Mouse (Mus musculus) brain, embryonic 14.5 days (tissue): ENCODE data around the gene D8Ertd738e.
"Not testable (repeated sequence)": the region's sequence is repeated elsewhere in the genome, so short reads cannot be mapped to it uniquely, and the experiment has no call there.

Experiments used
- CTCF ChIP-seq: fragments of 200-500 bp; IDR thresholded peaks from 2 replicates; pipeline ENCODE4 v1.5.1; 2012; ENCODE audit warnings: inconsistent platforms, mild to moderate bottlenecking, moderate library complexity, borderline replicate concordance; ENCODE audit not compliant: insufficient read depth, insufficient read length; ENCODE audit errors: extremely low read depth
- POLR2A ChIP-seq: fragments of 200-500 bp; IDR thresholded peaks from 2 replicates; pipeline ENCODE4 v1.6.1; 2012; ENCODE audit warnings: mild to moderate bottlenecking, inconsistent platforms, borderline replicate concordance; ENCODE audit not compliant: poor library complexity, insufficient read depth, insufficient read length, severe bottlenecking; ENCODE audit errors: extremely low read depth

DNA sequence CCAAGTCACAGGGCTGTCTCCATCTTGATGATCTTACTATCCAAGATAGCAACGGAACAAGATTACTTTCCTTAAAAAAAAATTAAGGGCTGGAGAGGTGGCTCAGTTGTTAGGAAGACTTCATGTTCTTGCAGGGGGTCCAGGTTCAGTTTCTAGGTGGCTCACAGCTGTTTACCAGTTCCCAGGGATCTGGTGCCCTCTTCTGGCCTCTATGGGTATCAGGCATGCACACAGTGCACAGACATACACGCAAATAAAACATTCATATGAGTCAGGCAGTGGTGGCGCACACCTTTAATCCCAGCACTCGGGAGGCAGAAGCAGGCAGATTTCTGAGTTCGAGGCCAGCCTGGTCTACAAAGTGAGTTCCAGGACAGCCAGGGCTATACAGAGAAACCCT lies 36.1 kb upstream of the D8Ertd738e start:
- peak; percentile 54; the same call in 1 of the 2 replicates for TF ChIP-seq CTCF
- not testable (repeated sequence) for TF ChIP-seq POLR2A
